Comparison of ENCODE assay signal across 15 mouse cellular contexts in the genomic region with DNA sequence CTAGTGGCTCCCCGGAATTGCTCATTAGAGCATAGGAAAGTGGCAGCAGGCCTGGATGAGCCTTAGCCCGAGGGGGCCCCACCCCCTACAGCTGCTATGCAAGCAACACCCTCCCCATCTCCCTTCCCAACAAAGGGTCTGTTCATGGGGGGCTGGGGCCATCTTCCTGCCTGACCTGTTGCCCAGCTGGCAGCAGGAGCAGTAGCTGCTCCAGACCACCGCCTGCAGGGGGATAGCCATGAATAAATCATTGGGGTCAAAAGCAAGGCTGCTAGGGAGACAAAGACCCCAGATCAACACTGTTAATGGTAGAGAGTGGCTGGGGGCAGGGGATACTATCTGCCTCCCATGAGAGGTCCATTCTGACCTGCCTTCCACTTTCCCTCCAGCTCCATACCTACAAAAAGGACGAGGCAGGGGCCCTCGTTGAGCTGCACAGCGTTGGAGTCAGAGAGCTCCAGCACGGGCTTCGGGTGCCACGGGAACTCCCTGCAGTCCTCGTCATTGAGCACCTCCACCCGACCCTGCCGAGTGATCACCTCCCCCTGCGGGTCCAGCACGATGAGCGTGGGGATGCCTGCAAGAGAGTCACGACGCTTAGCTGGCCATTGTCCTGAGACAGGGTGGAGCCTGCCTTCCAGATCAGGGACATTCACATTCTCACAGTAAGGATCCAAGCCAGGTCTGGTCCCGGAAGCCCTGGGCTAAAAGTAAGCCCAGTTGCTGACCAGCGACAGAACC. TPM values are rescaled to one million over a fixed set of nuclear protein-coding genes. Genes with fewer than 3 reads are reported as not detected.
DNase-seq lines count a peak whose midpoint lies in the region; ATAC-seq and TF ChIP-seq lines count a peak whose summit lies in the region.
"Had no signal": no experiment of that assay in that cellular context is flagged by ENCODE, and none has a peak within 500 bp of the region (broad histone marks: within the 10 kb centered on the region; RNA-seq: fewer than 3 reads in every experiment).

No protein-coding gene starts in this region.

- peaks cover 6% of the 10 kb centered on the region for H3K36me3 ChIP-seq in hindbrain, embryonic 14.5 days (replicated peaks; ENCODE audit: control insufficient read depth, insufficient read depth)
- peaks cover 12% of the 10 kb centered on the region for H3K36me3 ChIP-seq in neural tube, embryonic 12.5 days

- peak; percentile 31; the same call in 1 of the 2 replicates for ATAC-seq in hindbrain, embryonic 14.5 days (ENCODE audit: low FRiP score)
- ATAC-seq in neural tube, embryonic 12.5 days (ENCODE audit: low FRiP score, low read depth), result peak; percentile 54

- no peaks in the 10 kb centered on the region for H3K9me3 ChIP-seq in hindbrain, embryonic 14.5 days (ENCODE audit: control insufficient read depth, low read length)
- no peaks in the 10 kb centered on the region for H3K9me3 ChIP-seq in neural tube, embryonic 12.5 days
- H3K9me3 ChIP-seq: kidney, embryonic 15.5 days; limb, embryonic 15.5 days had no signal

- H3K4me3 ChIP-seq in gastrocnemius, adult 2 months, result no peak overlapping the region
- H3K4me3 ChIP-seq in hindbrain, embryonic 14.5 days (replicated peaks; ENCODE audit: low read length), result no peak overlapping the region
- no peak overlapping the region for H3K4me3 ChIP-seq in neural tube, embryonic 12.5 days
- H3K4me3 ChIP-seq: kidney, embryonic 15.5 days; limb, embryonic 15.5 days had no signal

- H3K9ac ChIP-seq in hindbrain, embryonic 14.5 days, result 0 out of 2 replicates have a peak overlapping the region, but pooled peaks have one; percentile 24
- peak overlapping the region; percentile 36; the same call in 1 of the 2 replicates for H3K9ac ChIP-seq in neural tube, embryonic 12.5 days
- H3K9ac ChIP-seq: kidney, embryonic 15.5 days; limb, embryonic 15.5 days had no signal

- peak overlapping the region; percentile 20; the same call in 1 of the 2 replicates for H3K27ac ChIP-seq in gastrocnemius, adult 2 months
- H3K27ac ChIP-seq in hindbrain, embryonic 14.5 days, result no peak overlapping the region
- peak overlapping the region; percentile 67 for H3K27ac ChIP-seq in neural tube, embryonic 12.5 days
- H3K27ac ChIP-seq: kidney, embryonic 15.5 days; limb, embryonic 15.5 days had no signal

- no peak for DNase-seq in gastrocnemius, adult 2 months
- DNase-seq in gastrocnemius, postnatal 14 days, result no peak
- peak; percentile 54 for DNase-seq in embryo, embryonic 9.5 days (ENCODE audit: extremely low spot score)
- DNase-seq in hindbrain, embryonic 14.5 days (ENCODE audit: low spot score), result no peak
- DNase-seq in kidney, postnatal 25 days, result no peak
- DNase-seq in thymus, postnatal 25 days, result no peak
- no peak for DNase-seq in ovary, postnatal 14 days (ENCODE audit: low spot score)
- DNase-seq: adrenal gland, adult 2 months; right cerebral cortex, postnatal 25 days; thymus, postnatal 14 days had no signal

- WGBS in hindbrain, embryonic 14.5 days, result 6% methylated on average over 19 of the region's 19 CpGs
- 5% methylated on average over 19 of the region's 19 CpGs for WGBS in neural tube, embryonic 12.5 days

- intact Hi-C loops in gastrocnemius, adult 2 months (cut with DNase I), result no loop called here
- intact Hi-C loops in gastrocnemius, postnatal 14 days (cut with DNase I; ENCODE audit: low total_unique reads), result no loop called here

- peaks cover 30% of the 10 kb centered on the region for H3K4me1 ChIP-seq in hindbrain, embryonic 14.5 days (replicated peaks; ENCODE audit: control insufficient read depth, insufficient read depth, low read length)
- H3K4me1 ChIP-seq in neural tube, embryonic 12.5 days, result peaks cover 65% of the 10 kb centered on the region

- H3K27me3 ChIP-seq in hindbrain, embryonic 14.5 days (ENCODE audit: control insufficient read depth, insufficient read depth, low read length), result no peaks in the 10 kb centered on the region
- H3K27me3 ChIP-seq in neural tube, embryonic 12.5 days (replicated peaks), result no peaks in the 10 kb centered on the region
- H3K27me3 ChIP-seq: CH12.LX; kidney, embryonic 15.5 days; limb, embryonic 15.5 days had no signal

- H3K4me2 ChIP-seq in hindbrain, embryonic 14.5 days (replicated peaks), result 0 out of 2 replicates have a peak overlapping the region, but pooled peaks have one; percentile 8
- H3K4me2 ChIP-seq in neural tube, embryonic 12.5 days (replicated peaks), result peak overlapping the region; percentile 45
- H3K4me2 ChIP-seq: kidney, embryonic 15.5 days; limb, embryonic 15.5 days had no signal

- TF ChIP-seq CTCF in gastrocnemius, adult 2 months (IDR thresholded peaks at IDR 0.05), result no peak

RNA-seq across cellular contexts. Expression of gene Glod4, which starts 19.3 kb away (rescaled TPM):
- total RNA-seq in gastrocnemius, adult 2 months (2021), result 10 to 100 TPM; 21.9 to 24.2 TPM
- total RNA-seq in gastrocnemius, postnatal 14 days (2021), result 10 to 100 TPM; 25.2 to 28.0 TPM
- 127 TPM in 2 replicates for polyA plus RNA-seq in hindbrain, embryonic 14.5 days (2014; fragmentation: Nextera tagmentation; extraction: Ambion mirVana)
- polyA plus RNA-seq in neural tube, embryonic 12.5 days (2016; fragmentation: Nextera tagmentation; extraction: Ambion mirVana), result 111 TPM in 2 replicates

RNA-seq across cellular contexts. Expression of gene Mrm3, which starts 19.3 kb away (rescaled TPM):
- 10 to 100 TPM; 11.3 to 16.2 TPM for total RNA-seq in gastrocnemius, adult 2 months (2021)
- 10 to 100 TPM; 13.4 to 14.4 TPM for total RNA-seq in gastrocnemius, postnatal 14 days (2021)
- polyA plus RNA-seq in hindbrain, embryonic 14.5 days (2014; fragmentation: Nextera tagmentation; extraction: Ambion mirVana), result 23.3 and 25.0 TPM in 2 replicates
- polyA plus RNA-seq in neural tube, embryonic 12.5 days (2016; fragmentation: Nextera tagmentation; extraction: Ambion mirVana), result 17.1 and 18.7 TPM in 2 replicates

RNA-seq across cellular contexts. Expression of gene Gemin4, which starts 45.3 kb away (rescaled TPM):
- total RNA-seq in gastrocnemius, adult 2 months (2021), result 1 to 10 TPM; 3.0 to 3.9 TPM
- total RNA-seq in gastrocnemius, postnatal 14 days (2021), result 1 to 10 TPM; 1.9 to 2.9 TPM
- 13.9 and 19.7 TPM in 2 replicates for polyA plus RNA-seq in hindbrain, embryonic 14.5 days (2014; fragmentation: Nextera tagmentation; extraction: Ambion mirVana)
- 22.1 and 28.6 TPM in 2 replicates for polyA plus RNA-seq in neural tube, embryonic 12.5 days (2016; fragmentation: Nextera tagmentation; extraction: Ambion mirVana)

RNA-seq across cellular contexts. Expression of gene Dbil5, which starts 45.4 kb away (rescaled TPM):
- not detected for total RNA-seq in gastrocnemius, adult 2 months (2021)
- total RNA-seq in gastrocnemius, postnatal 14 days (2021), result under 1 TPM in 1 of 2 experiments, not detected in 1; 0.42 TPM
- 0.62 TPM in 1 of 2 replicates, not detected in the other for polyA plus RNA-seq in hindbrain, embryonic 14.5 days (2014; fragmentation: Nextera tagmentation; extraction: Ambion mirVana)
- polyA plus RNA-seq in neural tube, embryonic 12.5 days (2016; fragmentation: Nextera tagmentation; extraction: Ambion mirVana), result 0.75 and 1.2 TPM in 2 replicates
- total RNA-seq: megakaryocyte, adult 5-6 weeks had no signal
- polyA plus RNA-seq: adrenal gland, adult 2 months had no signal
